Mouse (Mus musculus) liver, embryonic 14.5 days (tissue): Measurements from ENCODE around the gene Srd5a1. TPM values are rescaled to one million over a fixed set of nuclear protein-coding genes. Genes with fewer than 3 reads are reported as not detected.

Source experiments
- ATAC-seq: fragments of 200-750 bp; cut with Nextera tagmentation; 2 replicates; pipeline ENCODE4 v1.8.0; 2017; ENCODE audit warnings: moderate number of reproducible peaks, mild to moderate bottlenecking, moderate library complexity; ENCODE audit not compliant: insufficient read depth
- DNase-seq, 3 experiments: peaks; one replicate each; pipeline ENCODE4 v3.0.0-alpha.2; 2012 to 2013; ENCODE audit warnings: low read depth in 3 of 3, low spot score in 3 of 3
- H3K27ac ChIP-seq: fragments of 300-500 bp; sonication (generic); 2 replicates; pipeline ENCODE4 v1.5.1; 2014; ENCODE audit warnings: moderate library complexity, mild to moderate bottlenecking, control low read depth, inconsistent platforms
- H3K27me3 ChIP-seq: fragments of 300-500 bp; sonication (generic); 2 replicates; pipeline ENCODE4 v1.6.1; 2014; ENCODE audit warnings: mild to moderate bottlenecking, low read length, moderate library complexity; ENCODE audit not compliant: control insufficient read depth, insufficient read depth
- H3K36me3 ChIP-seq: fragments of 300-500 bp; sonication (generic); replicated peaks from 2 replicates; pipeline ENCODE4 v1.6.1; 2014; ENCODE audit warnings: low read depth; ENCODE audit not compliant: control insufficient read depth, insufficient read depth
- H3K4me1 ChIP-seq, 2 experiments: fragments of 200-500 bp in 1 of 2; fragments of 300-500 bp in 1 of 2; sonication (generic) in 1 of 2; replicated peaks; 2 replicates each; pipeline ENCODE4 v1.6.1; 2012 to 2014; ENCODE audit warnings: antibody characterized with exemption in 1 of 2, inconsistent platforms in 1 of 2, low read length in 1 of 2; ENCODE audit not compliant: control insufficient read depth in 2 of 2, insufficient read depth in 2 of 2
- H3K4me2 ChIP-seq: fragments of 300-500 bp; sonication (generic); 2 replicates; pipeline ENCODE4 v1.6.1; 2014; ENCODE audit warnings: low read depth, mild to moderate bottlenecking, control low read depth, moderate library complexity
- H3K4me3 ChIP-seq, 2 experiments: fragments of 200-500 bp in 1 of 2; fragments of 300-500 bp in 1 of 2; sonication (generic) in 1 of 2; 2 replicates each; pipeline ENCODE4 v1.5.1; 2012 to 2014; ENCODE audit warnings: low read depth in 2 of 2, low read length in 2 of 2, mild to moderate bottlenecking in 2 of 2, control low read depth in 1 of 2, inconsistent platforms in 1 of 2, moderate library complexity in 1 of 2; ENCODE audit not compliant: insufficient read depth in 1 of 2
- H3K9ac ChIP-seq: fragments of 300-500 bp; sonication (generic); replicated peaks from 2 replicates; pipeline ENCODE4 v1.6.1; 2014; ENCODE audit warnings: mild to moderate bottlenecking, control low read depth, moderate library complexity
- H3K9me3 ChIP-seq: fragments of 300-500 bp; sonication (generic); 2 replicates; pipeline ENCODE4 v1.6.1; 2016; ENCODE audit warnings: low read length, mixed read lengths; ENCODE audit not compliant: control insufficient read depth
- CTCF ChIP-seq: IDR thresholded peaks from 2 replicates; pipeline ENCODE4 v1.5.1; 2016; ENCODE audit warnings: antibody characterized with exemption, low read depth, control low read depth
- EP300 ChIP-seq: IDR thresholded peaks from 2 replicates; pipeline ENCODE4 v1.6.1; 2016; ENCODE audit warnings: antibody characterized with exemption, low read depth
- WGBS: fragments of 180-500 bp; shearing (Covaris S2); extraction: QIAGEN DNeasy Blood & Tissue Kit; methylation state at CpG from one replicate; pipeline ENCODE4 v1.1.7; 2014; ENCODE audit not compliant: insufficient replicate concordance; 5-methylcytosine and 5-hydroxymethylcytosine counted together
- polyA plus RNA-seq, 2 experiments: library from polyadenylated mRNA; depleted of rRNA in 1 of 2; stranded (reverse) in 1 of 2; unstranded in 1 of 2; fragments of >200 nt; fragmentation: Nextera tagmentation in 1 of 2; extraction: Ambion mirVana in 1 of 2; gene quantifications; 2 replicates each; pipeline versions ENCODE4 v1.2.1 to v1.2.3; 2012 to 2014

Gene Srd5a1
- polyA plus RNA-seq, 2 experiments = 2.0 to 3.0 TPM

- TF ChIP-seq EP300 = no peak
- no peak for TF ChIP-seq CTCF
- DNase-seq = no peak
- Histone ChIP-seq H3K27ac (no peak overlapping the region), H3K4me3 (peak overlapping the region; percentile 85 to 96), H3K36me3 (no peaks in the 10 kb centered on the region; the same call in 1 of the 2 replicates), H3K9me3 (no peaks in the 10 kb centered on the region), H3K4me1 (peaks cover 24 to 41% of the 10 kb centered on the region in 2 experiments), H3K9ac (no peak overlapping the region; the same call in 1 of the 2 replicates), H3K27me3 (no peaks in the 10 kb centered on the region), H3K4me2 (peak overlapping the region; percentile 99)
- 54% methylated on average over 6 of the region's 6 CpGs for WGBS
- no peak for ATAC-seq
Measured at GRCm38 (mm10) chr13:69531431-69531830, 79.8 kb downstream of the Srd5a1 start.

GRCm38 (mm10) chr13:69530951-69531350, 80.3 kb downstream of the Srd5a1 start:
- H3K4me2 ChIP-seq = peak overlapping the region; percentile 99
- DNase-seq = no peak
- TF ChIP-seq CTCF (no peak), EP300 (no peak)
- H3K4me3 ChIP-seq = peak overlapping the region; percentile 85 to 96; a peak in 3 of 4 replicates
- no peaks in the 10 kb centered on the region; the same call in 1 of the 2 replicates for H3K36me3 ChIP-seq
- H3K27ac ChIP-seq = no peak overlapping the region
- ATAC-seq = no peak
- 83% methylated on average over 6 of the region's 6 CpGs for WGBS
- no peaks in the 10 kb centered on the region for H3K27me3 ChIP-seq
- H3K9me3 ChIP-seq = no peaks in the 10 kb centered on the region
- H3K9ac ChIP-seq = no peak overlapping the region
- peaks cover 21 to 44% of the 10 kb centered on the region in 2 experiments for H3K4me1 ChIP-seq

- TF ChIP-seq CTCF = no peak
- TF ChIP-seq EP300 = no peak
- ATAC-seq (no peak), DNase-seq (no peak)
- Histone ChIP-seq H3K4me1 (peaks cover 16 to 38% of the 10 kb centered on the region in 2 experiments), H3K4me2 (no peak overlapping the region), H3K36me3 (no peaks in the 10 kb centered on the region; the same call in 1 of the 2 replicates), H3K27ac (no peak overlapping the region), H3K27me3 (no peaks in the 10 kb centered on the region), H3K4me3 (no peak overlapping the region), H3K9ac (no peak overlapping the region), H3K9me3 (no peaks in the 10 kb centered on the region)
- WGBS = 82% methylated on average over 3 of the region's 3 CpGs
Measured at GRCm38 (mm10) chr13:69530156-69530555, 81.1 kb downstream of the Srd5a1 start.

GRCm38 (mm10) chr13:69528531-69528930, 82.7 kb downstream of the Srd5a1 start:
- no peak for TF ChIP-seq CTCF
- TF ChIP-seq EP300 = no peak

DNA sequence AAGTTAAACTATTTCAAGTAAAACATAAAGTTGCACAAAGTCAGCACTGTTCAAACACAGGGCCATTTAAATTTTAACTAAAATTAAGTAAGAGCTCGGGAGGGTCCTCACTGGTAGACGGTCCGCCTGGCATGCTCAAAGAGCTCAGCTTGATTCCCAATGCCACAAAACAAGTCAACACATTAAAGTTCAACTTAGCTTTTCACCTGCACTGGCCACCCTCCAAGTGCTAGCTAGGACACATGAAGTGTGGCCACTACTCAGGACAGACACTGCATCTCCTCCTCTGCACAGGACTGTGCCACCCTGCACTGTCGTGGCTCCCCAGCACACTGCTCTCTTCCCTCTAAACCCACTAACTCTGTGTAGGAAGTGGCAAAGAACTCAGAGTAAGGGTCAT, 85.4 kb downstream of the Srd5a1 start:
- Histone ChIP-seq H3K4me2 (peak overlapping the region; percentile 26), H3K4me1 (peaks cover 9 to 32% of the 10 kb centered on the region in 2 experiments; a peak in 3 of 4 replicates), H3K9me3 (no peaks in the 10 kb centered on the region), H3K27ac (no peak overlapping the region), H3K9ac (no peak overlapping the region), H3K36me3 (no peaks in the 10 kb centered on the region; the same call in 1 of the 2 replicates), H3K27me3 (no peaks in the 10 kb centered on the region), H3K4me3 (no peak overlapping the region)
- no peak for DNase-seq
- WGBS = 67% methylated on average over 4 of the region's 4 CpGs
- no peak for TF ChIP-seq EP300
- no peak for TF ChIP-seq CTCF
- ATAC-seq = peak; percentile 35; the same call in 1 of the 2 replicates

More at GRCm38 (mm10) chr13:69528531-69528930, 82.7 kb downstream of the Srd5a1 start:
- no peaks in the 10 kb centered on the region for H3K27me3 ChIP-seq
- DNase-seq (no peak), ATAC-seq (no peak)
- WGBS = 69% methylated on average over 7 of the region's 7 CpGs
- no peaks in the 10 kb centered on the region; the same call in 1 of the 2 replicates for H3K36me3 ChIP-seq
- peaks cover 16 to 43% of the 10 kb centered on the region in 2 experiments for H3K4me1 ChIP-seq
- H3K9me3 ChIP-seq = no peaks in the 10 kb centered on the region
- H3K9ac ChIP-seq = no peak overlapping the region
- no peak overlapping the region for H3K4me3 ChIP-seq
- H3K27ac ChIP-seq = no peak overlapping the region
- H3K4me2 ChIP-seq = no peak overlapping the region
